Mouse (Mus musculus) inflammation-experienced regulatory T-cells, adult 6 months (primary cell): ENCODE results near the gene Synj1. TPM values are rescaled to one million over a fixed set of nuclear protein-coding genes. Genes with fewer than 3 reads are reported as not detected.

Experiments used
- polyA plus RNA-seq, 3 experiments: library from polyadenylated mRNA; unstranded; fragments of 100-300 nt; shearing (Covaris generic); gene quantifications; one replicate each; pipeline ENCODE4 v1.2.1; 2017

Synj1 gene
- polyA plus RNA-seq, 3 experiments from 2014 or later: 31.5 to 33.9 (median 33.2) TPM

Other genes with a start within 250 kb of the Synj1 start
- 1 to 10 TPM; 3.0 to 6.2 (median 4.3) TPM for gene Urb1, start 200.9 kb downstream of the Synj1 start, polyA plus RNA-seq
- gene Eva1c, start 184.6 kb downstream of the Synj1 start, polyA plus RNA-seq: not detected
- 10 to 100 TPM; 25.3 to 32.2 (median 26.2) TPM for gene Cfap298, start 76.2 kb downstream of the Synj1 start, polyA plus RNA-seq
- gene Paxbp1, start 33.2 kb upstream of the Synj1 start, polyA plus RNA-seq: 100 to 1,000 TPM in 2 of 3 experiments, 10 to 100 TPM in 1; 70.7 to 130 (median 118) TPM
- gene 4932438H23Rik, start 83.8 kb upstream of the Synj1 start, polyA plus RNA-seq: 1 to 10 TPM in 1 of 3 experiments, under 1 TPM in 2; 0.26 to 1.1 (median 0.36) TPM
- gene Olig2, start 214.1 kb upstream of the Synj1 start, polyA plus RNA-seq: not detected